Mouse (Mus musculus): ENCODE measurements around the gene Lysmd1.
"Not testable (repeated sequence)": the region's sequence is repeated elsewhere in the genome, so short reads cannot be mapped to it uniquely, and the experiment has no call there.

Gene Lysmd1

DNA sequence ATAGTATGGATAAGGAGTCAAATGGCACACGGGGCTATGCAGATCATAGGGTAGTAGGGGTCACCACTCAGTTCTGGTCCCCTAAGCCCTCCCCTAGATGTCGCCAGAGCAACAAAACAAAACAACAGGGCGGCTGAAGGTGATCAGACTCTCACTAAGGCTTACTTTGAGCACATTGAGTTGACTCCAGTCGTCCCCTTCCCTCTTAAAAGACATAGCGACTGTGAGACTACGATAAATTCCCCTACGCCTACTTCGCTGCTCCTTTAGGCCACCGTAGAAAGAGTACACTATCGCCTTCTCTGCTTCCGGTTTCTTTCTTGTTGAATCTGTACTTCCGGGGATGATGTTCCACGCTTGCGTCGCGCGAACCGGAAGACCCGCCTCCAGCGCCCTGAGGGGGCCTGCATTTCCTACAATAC is at the start of gene Lysmd1, which contains the start of gene Scnm1:
Lysmd1 (plus strand) TSS at position 409 of the 422 bp plus-strand sequence.
Scnm1 (minus strand) TSS at position 332 of the 422 bp plus-strand sequence.
- DNase-seq (ENCODE audit: low read depth) = peak; percentile 95

DNA sequence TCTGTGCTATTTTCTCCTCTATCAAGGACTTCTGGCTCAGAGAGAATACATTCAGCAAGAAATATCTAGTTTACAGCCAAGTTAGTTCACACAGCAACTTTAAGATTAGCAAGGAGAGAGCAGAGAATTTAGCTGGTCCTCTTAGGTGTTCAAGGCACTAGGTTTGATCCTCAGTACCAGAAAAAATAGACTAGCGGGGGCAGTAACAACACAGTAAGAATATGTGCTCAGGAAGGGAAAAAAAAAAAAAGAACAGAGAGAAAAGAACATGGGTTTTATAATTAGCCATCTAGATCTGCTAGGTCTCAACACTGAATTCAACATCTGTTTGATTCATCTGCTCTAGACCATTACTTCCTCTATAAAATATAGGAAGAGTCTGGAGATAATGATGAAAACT is 45.8 kb upstream of the Lysmd1 start:
- DNase-seq (ENCODE audit: low read depth) = no peak

DNA sequence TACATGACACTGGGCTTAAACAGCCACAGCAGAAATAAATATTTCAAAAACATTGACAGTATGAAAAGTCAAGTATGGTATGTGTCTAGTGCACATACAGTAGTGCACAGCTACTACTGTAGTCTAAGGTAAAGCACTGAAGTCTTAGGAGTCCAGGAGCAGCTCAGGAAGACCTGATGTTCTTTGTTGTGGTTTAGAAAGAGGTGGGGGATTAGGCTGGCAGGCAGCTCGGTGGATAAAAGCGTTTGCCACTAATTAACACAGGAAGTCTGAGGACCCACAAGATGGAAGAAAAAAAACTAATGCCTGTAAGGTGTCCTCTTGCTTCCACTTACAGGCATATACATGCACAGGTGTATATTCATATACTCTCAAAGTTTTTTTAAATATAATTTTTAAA is 33.0 kb upstream of the Lysmd1 start:
- peak; percentile 47 for DNase-seq (ENCODE audit: low read depth)

DNA sequence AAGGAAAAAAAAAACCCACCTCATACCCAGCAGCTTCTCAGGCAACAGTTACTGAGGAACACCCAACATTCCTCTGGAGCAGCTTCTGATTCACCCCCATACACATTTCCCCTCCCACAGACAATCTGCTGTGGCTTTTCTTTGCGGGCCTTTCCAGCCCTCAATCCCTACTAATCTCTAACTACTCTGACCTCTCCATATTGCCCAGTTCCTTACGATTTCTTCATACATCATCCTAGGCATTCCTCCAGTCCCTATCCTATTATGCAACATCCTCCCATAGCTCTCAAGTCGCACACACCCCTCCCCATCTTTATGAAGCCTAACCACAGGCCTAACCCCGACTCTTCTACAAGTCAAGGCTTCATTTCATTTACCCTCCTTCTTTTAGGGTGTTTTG is 28.8 kb upstream of the Lysmd1 start:
- DNase-seq (ENCODE audit: low read depth) = peak; percentile 29

DNA sequence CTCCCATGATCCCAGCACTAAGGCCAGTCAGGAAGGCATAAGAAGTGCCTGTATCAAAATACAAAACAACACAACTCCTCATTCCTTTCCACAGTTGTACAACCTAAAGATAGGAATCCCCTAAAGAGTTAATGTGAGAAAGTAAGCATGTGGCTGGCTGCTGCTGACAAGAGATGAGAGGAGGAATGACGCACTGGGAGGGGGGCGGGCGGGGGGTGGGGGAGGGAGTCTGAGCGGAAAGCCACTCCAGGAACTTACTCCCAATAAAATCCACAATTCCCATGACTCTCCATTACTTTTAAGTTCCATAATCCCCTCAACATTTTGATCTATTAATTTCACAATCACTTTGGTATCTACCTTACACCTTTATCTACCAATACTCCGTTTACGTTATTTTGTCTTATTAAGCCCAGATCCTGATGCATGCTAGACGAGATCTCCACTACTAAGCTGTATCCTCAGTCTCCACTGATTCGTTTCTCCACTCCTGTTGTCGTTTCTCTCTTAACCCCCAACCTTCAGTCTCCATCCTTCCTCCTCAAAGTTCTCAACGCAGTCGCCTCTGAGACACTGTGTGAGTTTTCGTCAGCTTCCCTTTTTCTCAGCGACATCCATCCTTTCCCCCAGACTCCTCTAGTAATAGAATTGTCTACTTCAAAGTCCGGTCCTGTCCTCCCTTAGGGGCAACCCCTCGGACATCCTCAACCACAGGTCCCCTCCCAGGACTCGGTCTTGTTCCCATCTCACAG is 28.1 kb upstream of the Lysmd1 start:
- DNase-seq (ENCODE audit: low read depth) = peak; percentile 30

DNA sequence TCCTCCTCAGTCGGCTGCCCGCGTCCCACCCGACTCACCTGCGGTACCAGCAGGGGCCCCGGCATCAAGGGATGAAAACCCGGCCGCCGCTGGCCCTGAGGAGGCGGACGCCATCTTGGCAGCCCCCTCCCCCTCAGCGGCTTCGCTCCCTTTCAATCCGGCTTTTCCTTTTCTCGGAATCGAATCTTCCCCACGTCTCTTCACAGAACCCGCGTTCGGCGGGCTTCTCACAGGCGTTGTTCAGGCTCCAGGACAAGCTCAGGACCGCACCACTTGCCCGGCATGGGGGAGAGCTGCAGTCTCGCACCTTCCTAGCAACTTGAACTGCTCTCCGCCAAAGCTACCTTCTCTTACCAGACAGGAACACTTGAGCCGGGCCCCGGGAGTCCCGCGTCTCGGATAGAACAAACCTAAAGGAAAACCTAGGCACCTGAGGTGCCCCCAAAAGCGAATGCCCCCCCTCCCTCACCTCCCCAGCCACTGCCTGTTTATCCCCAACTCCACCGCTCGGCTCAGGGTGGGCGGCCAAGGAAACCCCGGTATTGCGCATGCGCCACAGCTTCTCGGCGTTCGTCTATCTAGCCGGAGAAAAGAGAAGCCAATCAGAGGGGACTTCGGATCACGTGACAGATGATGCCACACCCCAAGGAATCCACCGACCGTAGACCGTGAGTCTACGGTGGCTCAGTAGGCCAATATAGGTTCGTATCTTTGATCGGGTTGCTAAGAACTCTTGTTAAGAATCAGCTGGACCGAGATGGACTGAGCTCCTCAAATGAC is 27.4 kb upstream of the Lysmd1 start, which contains the start of gene Pip5k1a:
Pip5k1a (minus strand) TSS at position 593 of the 780 bp plus-strand sequence.
- DNase-seq (ENCODE audit: low read depth) = peak; percentile 98

DNA sequence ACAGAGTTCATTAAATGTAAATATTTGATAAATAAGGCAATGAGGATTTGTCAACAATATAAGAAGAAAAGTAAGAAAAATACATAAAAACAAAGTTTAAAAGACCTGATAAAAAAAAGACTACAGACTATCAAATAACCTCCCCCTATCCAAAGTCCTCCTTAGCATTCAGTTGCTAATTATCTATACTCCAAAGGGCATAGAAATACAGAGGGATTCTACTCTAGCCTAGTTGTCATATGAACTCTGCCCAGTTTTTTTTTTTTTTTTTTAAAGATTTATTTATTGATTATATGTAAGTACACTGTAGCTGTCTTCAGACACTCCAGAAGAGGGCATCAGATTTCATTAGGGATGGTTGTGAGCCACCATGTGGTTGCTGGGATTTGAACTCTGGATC is 26.6 kb upstream of the Lysmd1 start:
- not testable (repeated sequence) for DNase-seq (ENCODE audit: low read depth)

DNA sequence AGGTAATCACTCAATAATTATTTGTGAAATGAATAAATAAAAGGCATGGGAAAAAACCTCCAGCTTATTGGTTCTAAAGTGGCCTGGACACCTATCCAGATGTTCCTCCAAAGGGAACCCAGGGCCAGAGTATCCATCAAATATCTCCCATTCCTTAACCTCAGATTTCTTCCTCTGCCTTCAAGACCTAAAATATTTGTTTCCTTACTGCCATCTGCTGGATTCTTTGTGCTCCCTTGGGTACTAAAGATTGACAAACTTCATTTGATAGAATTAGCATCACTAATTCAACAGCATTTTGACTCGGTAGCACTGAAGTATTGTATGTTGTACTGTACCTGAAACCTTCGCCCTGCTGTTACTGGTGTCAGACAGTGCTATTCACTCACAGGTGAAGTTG is 26.0 kb upstream of the Lysmd1 start:
- peak; percentile 44 for DNase-seq (ENCODE audit: low read depth)

DNA sequence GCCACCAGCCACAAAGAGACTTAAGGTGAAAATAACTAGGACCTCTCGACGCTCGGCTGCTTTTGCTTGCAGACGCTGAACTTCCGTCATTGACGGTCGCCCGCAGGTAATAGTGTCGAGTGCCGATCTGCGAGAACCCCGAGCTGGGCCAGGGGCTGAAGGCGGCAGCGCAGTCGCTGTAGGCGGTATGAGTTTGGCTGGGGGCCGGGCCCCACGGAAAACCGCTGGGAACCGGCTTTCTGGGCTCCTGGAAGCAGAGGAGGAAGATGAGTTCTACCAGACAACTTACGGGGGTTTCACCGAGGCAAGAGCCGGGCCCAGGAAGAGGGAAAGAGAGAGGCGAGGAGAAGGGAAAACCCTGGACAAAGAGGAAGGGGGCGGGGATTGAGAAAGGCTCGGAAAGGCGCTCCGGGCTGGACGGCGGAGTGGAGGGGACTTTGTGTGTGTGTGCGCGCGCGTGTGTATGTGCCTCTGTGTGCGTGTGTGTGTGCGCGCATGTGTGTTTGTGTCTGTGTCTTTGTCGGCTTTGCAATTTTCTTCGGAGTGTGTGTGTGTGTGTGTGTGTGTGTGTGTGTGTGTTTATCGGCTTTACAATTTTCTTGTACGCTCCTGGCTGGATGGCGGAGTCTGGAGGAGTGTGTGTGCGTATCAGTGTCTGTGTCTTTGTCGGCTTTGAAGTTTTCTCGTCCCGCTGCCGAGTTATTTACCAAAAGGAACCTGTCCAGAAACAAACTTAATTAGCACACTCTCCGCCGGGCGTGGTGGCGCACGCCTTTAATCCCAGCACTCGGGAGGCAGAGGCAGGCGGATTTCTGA is 22.8 kb upstream of the Lysmd1 start, which contains the start of gene Vps72:
Vps72 (plus strand) TSS at position 112 of the 816 bp plus-strand sequence.
- DNase-seq (ENCODE audit: low read depth) = peak; percentile 92

DNA sequence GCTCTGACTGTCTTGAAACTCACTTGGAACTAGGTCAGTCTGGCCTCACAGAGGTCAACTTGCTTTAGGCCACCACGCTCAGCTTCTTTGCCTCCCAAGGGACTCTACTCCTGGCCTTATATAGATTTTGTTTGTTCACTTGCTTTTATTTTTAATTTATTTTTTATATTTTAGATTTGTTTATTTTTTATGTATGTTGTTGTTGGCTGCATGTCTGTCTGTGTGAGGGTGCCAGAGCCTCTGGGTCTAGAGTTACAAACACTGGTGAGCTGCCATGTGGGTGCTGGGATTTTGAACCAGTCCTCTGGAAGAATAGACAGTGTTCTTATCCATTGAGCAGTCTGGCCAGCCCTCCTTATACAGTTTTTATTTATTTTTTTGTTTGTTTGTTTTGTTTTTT is 21.1 kb upstream of the Lysmd1 start:
- DNase-seq (ENCODE audit: low read depth) = no peak

DNA sequence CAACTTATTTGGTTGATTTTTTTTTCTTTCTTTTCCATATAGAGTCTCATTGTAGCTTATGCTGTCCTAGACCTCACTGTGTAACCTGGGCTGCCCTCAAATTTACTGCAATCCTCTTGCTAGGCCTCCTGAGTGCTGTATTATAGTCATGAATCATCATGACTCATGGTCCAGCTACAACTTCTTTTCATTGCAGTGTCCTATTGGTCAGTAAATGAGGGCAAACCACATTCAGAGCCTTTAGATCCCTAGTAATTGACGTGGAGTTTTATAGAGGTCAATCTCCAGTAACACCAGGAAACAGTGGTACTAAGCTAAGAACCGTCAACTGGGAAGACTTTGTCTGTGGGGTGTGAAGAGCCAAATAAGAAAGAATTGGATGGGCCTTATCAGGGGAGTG is 16.1 kb upstream of the Lysmd1 start:
- no peak for DNase-seq (ENCODE audit: low read depth)

DNA sequence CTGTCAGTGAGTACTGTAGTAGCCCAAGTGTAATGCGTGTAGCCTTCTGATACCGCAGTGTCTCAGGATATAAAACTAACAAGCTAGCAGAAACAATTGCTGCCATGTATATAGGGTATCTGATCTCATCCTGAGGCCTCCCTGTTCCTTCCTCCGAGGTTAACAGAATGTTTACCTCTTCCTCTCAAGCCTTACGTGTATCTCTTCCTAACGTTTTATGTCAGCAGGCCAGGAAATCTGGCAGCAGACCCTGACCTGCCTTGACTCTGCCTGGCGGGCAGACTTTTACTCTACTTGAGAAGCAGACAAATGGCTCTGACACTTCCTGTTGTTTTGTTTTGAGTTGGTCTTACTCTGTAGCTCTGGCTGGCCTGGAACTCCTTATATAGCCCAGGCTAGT is 12.3 kb upstream of the Lysmd1 start:
- no peak for DNase-seq (ENCODE audit: low read depth)

DNA sequence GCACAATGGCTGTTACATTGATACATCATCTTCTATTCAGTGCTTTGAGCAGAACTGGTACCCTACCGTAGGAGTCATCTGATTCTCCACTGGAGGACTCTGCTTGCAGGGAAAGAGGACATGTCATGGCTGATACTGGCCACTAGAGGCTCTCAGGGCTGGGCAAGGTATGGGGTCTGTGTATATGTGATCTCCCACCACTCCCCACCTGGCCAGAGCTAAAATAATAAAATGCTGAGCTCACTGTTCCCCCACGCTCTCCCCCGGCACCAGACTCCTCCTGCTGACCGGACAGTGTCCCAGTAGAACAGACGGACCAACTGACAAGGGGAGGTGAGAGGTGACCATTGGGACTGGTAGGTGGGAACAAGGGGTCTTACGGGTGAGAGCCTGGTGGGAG is 9.6 kb upstream of the Lysmd1 start, which contains the start of gene Tmod4:
Tmod4 (plus strand) TSS at position 231 of the 400 bp plus-strand sequence.
- DNase-seq (ENCODE audit: low read depth) = peak; percentile 42

DNA sequence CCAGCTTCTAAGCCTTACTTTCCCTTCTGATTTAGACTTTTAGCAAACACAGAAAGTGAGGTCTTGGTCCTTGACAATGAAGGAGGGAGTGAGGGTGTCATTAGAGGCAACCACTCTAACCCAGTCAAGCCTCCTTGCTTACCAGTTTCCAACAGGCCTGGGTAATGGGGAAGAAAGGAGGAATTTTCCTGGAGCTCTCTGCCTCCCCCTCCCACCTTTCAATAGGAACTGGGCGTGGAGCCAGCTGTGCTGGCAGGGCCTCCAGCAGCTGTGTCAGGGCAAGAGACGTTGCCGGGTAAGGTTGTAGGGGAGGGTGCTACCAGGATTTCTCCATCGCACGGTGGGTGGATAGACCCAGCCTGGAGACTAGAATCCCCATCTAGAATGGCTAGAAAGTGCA is 8.9 kb upstream of the Lysmd1 start:
- no peak for DNase-seq (ENCODE audit: low read depth)

DNA sequence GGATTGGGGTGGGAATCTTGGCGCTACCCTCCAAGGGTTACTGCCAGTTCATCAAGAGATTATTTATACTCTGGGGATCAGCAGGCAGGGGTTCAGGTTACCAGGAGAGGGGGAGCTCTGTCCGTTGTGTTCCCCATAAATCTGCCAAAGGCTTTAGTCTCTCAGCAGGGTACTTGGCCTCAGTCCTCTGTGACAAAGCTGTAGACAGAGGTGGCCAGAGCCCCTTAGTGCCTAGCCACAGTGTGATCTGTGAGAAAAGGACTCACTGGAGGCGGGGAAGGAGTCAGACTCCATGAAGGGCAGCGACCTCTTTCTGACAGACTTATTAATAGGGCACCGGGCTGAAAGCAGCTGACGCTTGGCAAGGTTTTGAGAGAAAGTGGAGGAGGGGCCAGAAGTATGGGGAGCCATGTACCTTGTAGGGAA is 4.6 kb upstream of the Lysmd1 start:
- no peak for DNase-seq (ENCODE audit: low read depth)

DNA sequence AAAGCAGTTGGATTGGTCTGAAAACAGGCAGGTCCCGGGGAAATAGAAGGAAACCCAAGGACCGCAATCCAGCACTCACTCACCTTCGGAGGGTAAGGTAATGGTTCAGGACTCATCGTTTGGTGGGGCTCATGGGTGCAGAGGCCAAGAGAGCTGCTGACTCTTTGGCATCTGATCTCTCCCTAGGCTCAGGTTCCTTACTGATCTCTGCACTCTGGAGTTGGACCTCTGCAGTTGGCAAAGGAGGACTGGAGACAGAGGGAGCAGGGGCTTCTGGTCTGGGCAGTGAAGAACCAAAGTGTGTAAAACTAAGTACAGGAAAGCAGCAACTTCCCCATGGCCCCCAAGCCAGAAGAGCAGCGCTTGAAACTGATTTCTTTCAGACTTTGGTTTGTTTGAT is 3.8 kb upstream of the Lysmd1 start:
- no peak for DNase-seq (ENCODE audit: low read depth)

DNA sequence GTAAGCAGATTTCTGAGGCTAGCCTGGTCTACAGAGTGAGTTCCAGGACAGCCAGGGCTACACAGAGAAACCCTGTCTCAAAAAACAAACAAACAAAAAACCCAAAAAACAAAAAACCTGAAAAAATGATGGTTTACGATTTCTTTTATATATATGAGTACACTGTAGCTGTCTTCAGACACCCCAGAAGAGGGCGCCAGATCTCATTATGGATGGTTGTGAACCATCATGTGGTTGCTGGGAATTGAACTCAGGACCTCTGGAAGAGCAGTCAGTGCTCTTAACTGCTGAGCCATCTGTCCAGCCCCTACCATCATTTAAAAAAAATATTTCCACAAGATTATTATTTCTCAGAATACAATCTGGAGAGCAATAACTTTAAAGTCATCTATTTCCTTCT is 1.5 kb upstream of the Lysmd1 start:
- DNase-seq (ENCODE audit: low read depth) = not testable (repeated sequence)

DNA sequence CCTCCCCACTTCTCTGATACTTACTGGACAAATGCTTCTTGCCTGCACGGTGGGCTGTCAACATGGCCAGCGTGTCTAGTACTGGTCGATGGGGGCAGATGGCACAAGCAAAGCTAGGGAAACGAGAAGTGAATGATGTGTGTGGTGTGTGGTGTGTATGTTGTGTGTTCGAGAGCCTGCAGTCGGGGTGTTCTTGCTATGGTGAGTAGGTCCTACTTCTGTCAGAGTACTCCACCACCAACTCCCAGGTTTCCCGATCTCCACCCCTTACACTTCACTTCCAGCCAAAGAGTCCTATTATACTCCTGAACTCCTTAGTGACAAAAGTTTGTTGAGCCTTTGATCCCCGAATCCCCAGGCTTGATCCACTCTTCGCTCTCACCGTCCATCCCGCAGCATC is 712 bp upstream of the Lysmd1 start:
- DNase-seq (ENCODE audit: low read depth) = peak; percentile 24

DNA sequence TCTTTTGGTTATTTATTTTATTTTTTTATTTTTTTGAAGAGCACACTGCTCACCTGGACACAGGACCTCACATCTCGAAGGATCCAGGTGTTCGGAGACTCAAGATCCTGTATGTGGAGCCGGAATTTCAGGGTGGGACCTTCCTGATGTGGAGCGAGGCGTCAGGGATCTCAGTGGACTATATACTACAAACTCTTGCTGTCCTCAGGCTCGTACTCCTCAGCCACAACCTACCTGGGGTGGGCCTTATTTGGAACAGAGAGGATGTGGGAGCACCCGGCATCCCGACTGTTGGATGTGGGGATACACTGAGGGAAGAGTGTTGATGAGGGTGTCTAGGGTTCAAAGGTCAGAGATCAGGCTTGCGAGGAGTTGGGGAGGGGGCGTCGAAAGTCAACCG is 245 bp downstream of the Lysmd1 start:
- not testable (repeated sequence) for DNase-seq (ENCODE audit: low read depth)

DNA sequence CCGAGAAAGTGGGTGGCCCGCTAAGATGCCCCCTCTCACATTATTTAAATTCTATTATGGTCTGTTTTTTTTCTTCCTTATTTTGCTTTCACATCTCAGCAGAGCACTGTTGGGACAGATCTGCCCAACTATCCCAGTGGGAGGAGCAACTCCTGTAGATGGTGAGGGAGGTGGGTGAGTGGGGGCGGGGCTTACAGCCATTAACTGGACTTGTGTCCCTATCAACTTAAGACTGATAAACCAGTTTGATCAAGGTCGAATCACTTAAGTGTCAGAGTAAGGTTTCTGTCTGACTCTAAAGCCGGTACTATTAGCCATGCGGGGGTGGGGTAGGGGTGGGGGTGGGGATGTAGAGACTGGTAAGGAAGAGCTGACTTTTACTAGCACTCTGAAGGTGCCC is 1.1 kb downstream of the Lysmd1 start:
- no peak for DNase-seq (ENCODE audit: low read depth)

DNA sequence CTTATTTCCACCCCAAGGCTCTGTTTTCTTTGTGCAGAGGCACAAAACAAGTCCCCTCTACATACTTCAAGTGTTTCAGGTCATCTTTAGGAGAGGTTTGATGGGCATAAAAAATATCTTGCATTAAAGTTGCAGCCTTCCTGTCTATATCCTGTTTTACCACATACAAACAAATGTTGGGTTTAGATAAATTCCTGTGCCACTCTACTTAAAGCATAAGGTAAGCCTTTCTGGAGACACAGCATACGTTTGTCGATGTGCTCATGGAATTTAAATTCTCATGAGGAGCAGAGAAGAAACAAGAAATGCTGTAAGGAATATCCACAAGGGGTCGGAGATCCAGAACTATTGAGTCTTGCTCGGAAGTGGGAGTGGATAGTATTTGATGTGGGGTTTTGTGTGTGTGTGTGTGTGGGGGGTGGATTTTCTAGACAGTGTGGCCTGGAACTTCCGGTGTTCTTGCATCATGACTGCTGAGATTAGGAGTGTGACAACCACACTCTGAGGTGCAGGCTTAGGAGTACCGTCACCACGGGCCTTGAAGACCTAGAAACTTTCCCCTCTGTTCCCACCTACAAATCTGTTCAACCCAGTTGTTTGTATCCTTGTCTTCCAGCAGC is 1.7 kb downstream of the Lysmd1 start:
- DNase-seq (ENCODE audit: low read depth) = peak; percentile 89

DNA sequence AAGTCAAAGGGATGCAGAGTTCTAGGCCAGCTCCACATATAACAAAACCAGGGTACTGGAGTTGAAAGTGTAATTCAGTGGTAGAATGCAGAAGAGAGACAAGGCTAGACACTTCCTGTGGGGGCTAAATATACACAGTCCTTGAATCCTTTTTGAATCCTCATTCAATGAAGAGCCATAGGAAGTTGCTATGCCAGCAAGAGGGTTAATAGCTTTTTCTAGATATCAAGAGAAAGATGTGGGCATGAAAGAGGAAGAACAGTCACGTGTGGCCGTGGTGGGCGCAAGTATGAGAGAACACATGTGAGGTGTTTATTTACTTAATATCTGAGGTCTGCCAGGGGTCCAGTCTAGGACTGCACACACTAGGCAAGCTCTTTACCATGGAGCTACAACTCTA is 2.4 kb downstream of the Lysmd1 start:
- DNase-seq (ENCODE audit: low read depth) = peak; percentile 38
